Mouse (Mus musculus): ENCODE results near the gene Kcnj16.

DNA sequence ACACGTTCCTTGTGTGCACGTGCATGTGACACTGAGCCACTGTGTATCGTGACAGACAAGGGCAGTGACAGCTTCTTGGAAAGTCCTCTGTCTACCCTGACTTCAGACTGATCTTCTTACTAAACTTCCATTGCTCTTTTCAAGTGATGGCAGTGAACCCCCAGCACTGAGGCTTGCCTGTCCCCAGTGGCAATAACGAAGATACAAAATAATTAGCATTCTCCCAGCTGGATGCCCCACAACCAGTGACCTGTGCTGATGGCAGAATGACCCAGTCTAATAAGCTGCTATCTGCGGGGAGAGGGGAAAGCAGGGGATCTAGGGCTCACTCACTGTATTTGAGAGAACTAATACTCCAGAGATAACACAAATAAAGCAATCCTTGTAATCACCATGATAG is 92.4 kb downstream of the Kcnj16 start:
- no peak for TF ChIP-seq GATA1 (IDR thresholded peaks at IDR 0.05; ENCODE audit: borderline replicate concordance, low read length)
- no peak for TF ChIP-seq FLI1 (IDR thresholded peaks at IDR 0.05; ENCODE audit: low read length)
